Mouse (Mus musculus) C2C12 (cell line): ENCODE measurements around the gene Engase. TPM values are rescaled to one million over a fixed set of nuclear protein-coding genes. Genes with fewer than 3 reads are reported as not detected.

Experiments
- H3K27me3 ChIP-seq: one replicate; pipeline ENCODE4 v1.6.1; 2011; ENCODE audit not compliant: control insufficient read depth, insufficient read depth, insufficient read length
- H3K36me3 ChIP-seq: one replicate; pipeline ENCODE4 v1.6.1; 2011; ENCODE audit not compliant: control insufficient read depth, insufficient read depth
- H3K4me3 ChIP-seq: one replicate; pipeline ENCODE4 v1.5.1; 2011; ENCODE audit warnings: mild to moderate bottlenecking, control low read depth; ENCODE audit not compliant: poor library complexity, insufficient read depth, severe bottlenecking
- H3K79me2 ChIP-seq: one replicate; pipeline ENCODE4 v1.6.1; 2011; ENCODE audit not compliant: control insufficient read depth, insufficient read depth
- H3K79me3 ChIP-seq: one replicate; pipeline ENCODE4 v1.6.1; 2011; ENCODE audit warnings: low read depth, control low read depth
- H3ac ChIP-seq: one replicate; pipeline ENCODE3; 2011; ENCODE audit warnings: low read depth; ENCODE audit not compliant: control insufficient read depth, insufficient read length
- CEBPB ChIP-seq: IDR thresholded peaks from one replicate; pipeline ENCODE4 v1.6.1; 2011; ENCODE audit warnings: low read depth, mild to moderate bottlenecking, control low read depth, moderate library complexity
- CTCF ChIP-seq: IDR thresholded peaks from one replicate; pipeline ENCODE4 v1.5.1; 2011; ENCODE audit not compliant: control insufficient read depth, insufficient read depth, insufficient read length
- FOSL1 ChIP-seq: IDR thresholded peaks from one replicate; pipeline ENCODE4 v1.8.0; 2011; ENCODE audit warnings: mild to moderate bottlenecking, low read length; ENCODE audit not compliant: poor library complexity, insufficient read depth, severe bottlenecking
- MAX ChIP-seq: IDR thresholded peaks from one replicate; pipeline ENCODE4 v1.6.1; 2011; ENCODE audit warnings: mild to moderate bottlenecking, control low read depth
- MYOD1 ChIP-seq: IDR thresholded peaks from one replicate; pipeline ENCODE4 v1.6.1; 2011; ENCODE audit warnings: low read depth; ENCODE audit not compliant: control insufficient read depth, insufficient read length
- MYOG ChIP-seq: IDR thresholded peaks from one replicate; pipeline ENCODE4 v1.6.1; 2011; ENCODE audit not compliant: control insufficient read depth, insufficient read length; ENCODE audit errors: extremely low read depth
- USF1 ChIP-seq: IDR thresholded peaks from one replicate; pipeline ENCODE4 v1.6.1; 2011; ENCODE audit warnings: low read depth, mild to moderate bottlenecking, control low read depth, moderate library complexity
- polyA plus RNA-seq: library from polyadenylated mRNA; unstranded; fragments of >200 nt; fragmentation: generic; extraction: Trizol; gene quantifications from one replicate; pipeline ENCODE4 v1.2.1, GENCODE M21; 2012; ENCODE audit warnings: missing spikeins

Gene Engase
- polyA plus RNA-seq, 1 experiment = 2.1 TPM

DNA sequence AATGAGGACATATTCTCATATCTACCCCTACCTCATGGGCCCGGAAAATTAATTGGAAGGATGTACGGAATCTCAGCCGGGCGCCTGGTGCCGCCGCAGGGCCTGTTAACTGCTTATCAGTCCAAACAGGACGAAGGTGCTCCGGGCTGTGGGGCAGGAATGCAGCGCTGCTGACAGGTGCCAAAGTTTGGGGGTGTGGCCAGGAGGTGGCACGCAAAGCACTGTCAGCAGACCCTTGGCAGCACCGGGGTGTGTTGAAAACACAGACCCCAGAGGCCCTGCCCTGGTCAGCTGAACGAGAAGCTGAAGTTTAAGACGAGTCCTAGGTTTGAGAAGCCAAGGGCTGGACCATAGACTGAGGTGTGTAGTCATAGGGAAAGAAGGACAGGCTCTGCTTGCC is 33.9 kb upstream of the Engase start:
- Histone ChIP-seq H3K79me2 (no peaks in the 10 kb centered on the region), H3K79me3 (no peaks in the 10 kb centered on the region), H3ac (no peak overlapping the region), H3K36me3 (no peaks in the 10 kb centered on the region), H3K27me3 (peaks cover 17% of the 10 kb centered on the region), H3K4me3 (no peak overlapping the region)
- no peak for TF ChIP-seq MYOG

DNA sequence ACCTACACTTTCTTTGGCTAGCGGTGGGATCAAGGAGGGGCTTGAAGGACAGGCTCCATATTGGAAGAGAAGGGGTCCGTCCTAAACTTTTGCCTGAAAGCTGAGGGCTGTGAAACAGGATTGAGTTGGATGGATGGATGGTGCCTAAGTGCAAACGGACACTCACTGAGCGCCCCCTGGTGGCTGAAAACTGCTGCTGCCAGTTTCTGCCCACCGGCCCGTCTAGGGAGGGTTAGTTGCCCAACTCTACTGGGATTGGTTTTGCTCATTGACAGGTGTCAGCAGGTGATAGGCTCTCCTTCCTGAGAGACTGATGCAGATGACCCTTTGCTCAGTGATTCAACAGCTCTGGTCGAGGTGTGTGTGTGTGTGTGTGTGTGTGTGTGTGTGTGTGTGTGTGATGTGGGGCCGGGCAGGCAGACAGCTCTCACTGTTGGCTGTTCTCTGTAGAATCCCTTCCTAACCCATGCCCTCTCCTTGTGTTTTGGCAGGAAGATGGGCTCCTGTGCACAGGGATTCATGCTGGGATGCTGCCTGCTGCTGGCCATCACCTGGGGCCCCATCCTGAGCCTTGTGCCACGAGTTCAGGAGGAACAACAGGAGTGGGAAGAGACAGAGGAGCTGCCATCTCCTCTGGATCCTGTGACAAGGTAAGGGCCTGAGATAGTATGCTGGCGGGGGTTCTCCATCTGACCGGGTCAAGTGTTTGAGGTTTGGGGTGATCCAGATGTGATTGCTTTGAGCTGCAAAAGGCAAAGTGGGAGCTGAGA is 33.2 kb upstream of the Engase start:
- H3K4me3 ChIP-seq = no peak overlapping the region
- TF ChIP-seq CTCF = peak; percentile 39
- no peak for TF ChIP-seq FOSL1
- H3ac ChIP-seq = no peak overlapping the region
- H3K79me2 ChIP-seq = no peaks in the 10 kb centered on the region
- H3K79me3 ChIP-seq = no peaks in the 10 kb centered on the region
- H3K36me3 ChIP-seq = no peaks in the 10 kb centered on the region
- peaks cover 24% of the 10 kb centered on the region for H3K27me3 ChIP-seq

GRCm38 (mm10) chr11:118445843-118446242 is 30.8 kb upstream of the Engase start:
- peaks cover 48% of the 10 kb centered on the region for H3K27me3 ChIP-seq
- no peak overlapping the region for H3ac ChIP-seq
- TF ChIP-seq MAX (peak; percentile 56), FOSL1 (no peak), MYOG (no peak), CTCF (peak; percentile 88), MYOD1 (no peak), USF1 (no peak)
- no peaks in the 10 kb centered on the region for H3K79me2 ChIP-seq
- no peaks in the 10 kb centered on the region for H3K79me3 ChIP-seq
- H3K36me3 ChIP-seq = no peaks in the 10 kb centered on the region
- H3K4me3 ChIP-seq = no peak overlapping the region

- no peak for TF ChIP-seq MAX
- TF ChIP-seq FOSL1 = no peak
- no peak for TF ChIP-seq MYOG
- no peak for TF ChIP-seq USF1
- TF ChIP-seq CEBPB = no peak
- no peak for TF ChIP-seq CTCF
- TF ChIP-seq MYOD1 = no peak
- H3K79me2 ChIP-seq = no peaks in the 10 kb centered on the region
- no peak overlapping the region for H3ac ChIP-seq
- no peak overlapping the region for H3K4me3 ChIP-seq
- no peaks in the 10 kb centered on the region for H3K36me3 ChIP-seq
- H3K27me3 ChIP-seq = peaks cover 58% of the 10 kb centered on the region
- no peaks in the 10 kb centered on the region for H3K79me3 ChIP-seq
Measured at GRCm38 (mm10) chr11:118447346-118447745, 29.3 kb upstream of the Engase start.

- Histone ChIP-seq H3K79me3 (no peaks in the 10 kb centered on the region), H3K27me3 (peaks cover 57% of the 10 kb centered on the region), H3K79me2 (no peaks in the 10 kb centered on the region), H3K36me3 (no peaks in the 10 kb centered on the region), H3K4me3 (no peak overlapping the region), H3ac (no peak overlapping the region)
- TF ChIP-seq CEBPB (no peak), USF1 (no peak), CTCF (no peak), MYOD1 (no peak), FOSL1 (no peak), MAX (no peak), MYOG (no peak)
Measured at GRCm38 (mm10) chr11:118448385-118448784, 28.2 kb upstream of the Engase start.

GRCm38 (mm10) chr11:118451211-118451610 is 25.4 kb upstream of the Engase start:
- H3ac ChIP-seq = no peak overlapping the region
- H3K79me3 ChIP-seq = no peaks in the 10 kb centered on the region
- H3K27me3 ChIP-seq = peaks cover 62% of the 10 kb centered on the region
- no peaks in the 10 kb centered on the region for H3K79me2 ChIP-seq
- TF ChIP-seq USF1 (no peak), MYOG (no peak), FOSL1 (no peak), CTCF (no peak), MYOD1 (no peak), MAX (no peak), CEBPB (no peak)
- H3K36me3 ChIP-seq = no peaks in the 10 kb centered on the region
- no peak overlapping the region for H3K4me3 ChIP-seq
